8 mouse cellular contexts compared by ENCODE assay signal in the genomic region with DNA sequence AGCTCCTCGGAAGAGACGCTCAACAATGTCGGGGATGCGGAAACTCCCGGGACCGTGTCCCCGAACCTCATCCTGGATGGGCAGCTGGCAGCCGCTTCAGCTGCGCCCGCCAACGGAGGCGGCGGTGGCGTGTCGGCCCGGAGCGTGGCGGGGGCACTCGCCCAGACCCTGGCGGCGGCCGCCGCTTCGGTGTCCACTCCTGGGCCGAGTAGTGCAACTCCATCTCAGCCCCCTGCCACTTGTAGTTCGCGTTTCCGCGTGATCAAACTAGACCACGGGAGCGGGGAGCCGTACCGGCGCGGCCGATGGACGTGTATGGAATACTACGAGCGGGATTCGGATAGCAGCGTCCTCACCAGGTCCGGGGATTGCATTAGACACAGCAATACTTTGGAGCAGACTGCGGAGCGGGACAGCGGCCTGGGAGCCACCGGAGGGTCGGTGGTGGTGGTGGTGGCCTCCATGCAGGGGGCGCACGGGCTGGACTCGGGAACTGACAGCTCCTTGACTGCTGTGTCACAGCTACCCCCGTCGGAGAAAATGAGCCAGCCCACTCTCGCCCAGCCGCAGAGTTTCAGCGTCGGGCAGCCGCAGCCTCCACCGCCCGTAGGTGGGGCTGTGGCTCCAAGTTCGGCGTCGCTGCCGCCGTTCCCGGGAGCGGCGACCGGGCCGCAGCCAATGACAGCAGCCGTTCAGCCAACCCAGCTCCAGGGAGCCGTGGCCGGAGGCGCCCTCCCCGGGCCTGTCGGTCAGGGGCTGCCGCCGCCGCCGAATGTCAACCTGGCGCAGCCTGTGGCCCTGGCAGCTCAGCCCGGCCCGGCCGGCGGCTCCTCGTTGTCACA. TPM values are rescaled to one million over a fixed set of nuclear protein-coding genes. Genes with fewer than 3 reads are reported as not detected.
DNase-seq lines count a peak whose midpoint lies in the region; ATAC-seq and TF ChIP-seq lines count a peak whose summit lies in the region.

No protein-coding gene starts in this region.

- DNase-seq in layer of hippocampus, adult 11-12 months (ENCODE audit: low spot score): peak; percentile 76
- DNase-seq in layer of hippocampus, adult 9-10 months (ENCODE audit: low spot score): no peak
- peak; percentile 84 for DNase-seq in embryonic facial prominence, embryonic 11.5 days (ENCODE audit: low spot score)
- DNase-seq in heart, adult 18-20 months: peak; percentile 81 to 85
- DNase-seq in kidney, adult 2 months: peak; percentile 83
- DNase-seq in limb, embryonic 14.5 days (ENCODE audit: low spot score): peak; percentile 74
- DNase-seq in spleen, adult 2 months (ENCODE audit: low read depth in 1 of 2, low spot score in 2 of 2): peak; percentile 45 to 73

- TF ChIP-seq CTCF in kidney, adult 2 months (conservative IDR thresholded peaks at IDR 0.05; ENCODE audit: insufficient read depth, insufficient read length, low read depth, low read length): peak; percentile 60
- peak; percentile 53; the same call in 1 of the 2 replicates for TF ChIP-seq CTCF in spleen, adult 2 months (IDR thresholded peaks at IDR 0.05; ENCODE audit: extremely low read depth, insufficient read depth, insufficient read length, insufficient replicate concordance)

- peak overlapping the region; percentile 99 for H3K4me3 ChIP-seq in embryonic facial prominence, embryonic 11.5 days (ENCODE audit: low read depth, low read length)
- H3K4me3 ChIP-seq in kidney, adult 2 months (ENCODE audit: insufficient read depth, low read depth, low read length): peak overlapping the region; percentile 74
- H3K4me3 ChIP-seq in limb, embryonic 14.5 days (replicated peaks; ENCODE audit: low read length): peak overlapping the region; percentile 97
- H3K4me3 ChIP-seq in midbrain, embryonic 16.5 days (ENCODE audit: low read depth, low read length): peak overlapping the region; percentile 100
- H3K4me3 ChIP-seq in spleen, adult 2 months (ENCODE audit: extremely low read depth, insufficient read depth, insufficient read length): peak overlapping the region; percentile 71

- no peak for TF ChIP-seq POLR2A in kidney, adult 2 months (IDR thresholded peaks at IDR 0.05; ENCODE audit: low read depth, low read length)
- no peak for TF ChIP-seq POLR2A in limb, embryonic 14.5 days (IDR thresholded peaks at IDR 0.05; ENCODE audit: borderline replicate concordance, extremely low read depth, insufficient read depth, insufficient read length)
- TF ChIP-seq POLR2A in spleen, adult 2 months (IDR thresholded peaks at IDR 0.05; ENCODE audit: low read depth, low read length): no peak

- peak overlapping the region; percentile 99 for H3K27ac ChIP-seq in embryonic facial prominence, embryonic 11.5 days (replicated peaks; ENCODE audit: low read depth, low read length)
- peak overlapping the region; percentile 90 for H3K27ac ChIP-seq in kidney, adult 2 months (ENCODE audit: insufficient read depth, low read depth, low read length)
- H3K27ac ChIP-seq in limb, embryonic 14.5 days (replicated peaks; ENCODE audit: low read depth, low read length): peak overlapping the region; percentile 100
- peak overlapping the region; percentile 98 for H3K27ac ChIP-seq in midbrain, embryonic 16.5 days (ENCODE audit: low read length)
- H3K27ac ChIP-seq in spleen, adult 2 months (ENCODE audit: insufficient read depth, low read length): peak overlapping the region; percentile 99

- under 1% methylated on average over 84 of the region's 85 CpGs for WGBS in embryonic facial prominence, embryonic 11.5 days
- under 1% methylated on average over 85 of the region's 85 CpGs for WGBS in kidney, adult 2 months
- WGBS in limb, embryonic 14.5 days: 1% methylated on average over 67 of the region's 85 CpGs
- under 1% methylated on average over 83 of the region's 85 CpGs for WGBS in midbrain, embryonic 16.5 days
- under 1% methylated on average over 78 of the region's 85 CpGs for WGBS in spleen, adult 2 months

- ATAC-seq in embryonic facial prominence, embryonic 11.5 days (replicated peaks; ENCODE audit: insufficient number of reproducible peaks, low FRiP score, low TSS enrichment, low read depth): peak; percentile 72
- peak; percentile 35 for ATAC-seq in limb, embryonic 14.5 days (ENCODE audit: low FRiP score, low read depth)
- peak; percentile 76 for ATAC-seq in midbrain, embryonic 16.5 days

- no peaks in the 10 kb centered on the region for H3K9me3 ChIP-seq in embryonic facial prominence, embryonic 11.5 days (replicated peaks; ENCODE audit: control insufficient read depth, low read length)
- no peaks in the 10 kb centered on the region for H3K9me3 ChIP-seq in limb, embryonic 14.5 days (ENCODE audit: control insufficient read depth, low read length)
- no peaks in the 10 kb centered on the region for H3K9me3 ChIP-seq in midbrain, embryonic 16.5 days (replicated peaks; ENCODE audit: control insufficient read depth, low read length, poor library complexity, severe bottlenecking)

- H3K4me1 ChIP-seq in embryonic facial prominence, embryonic 11.5 days (ENCODE audit: control insufficient read depth, insufficient read depth, low read length): no peaks in the 10 kb centered on the region
- H3K4me1 ChIP-seq in kidney, adult 2 months (ENCODE audit: control insufficient read depth, insufficient read depth, low read length): 0 out of 2 replicates have a peak, but pooled peaks cover 3% of the 10 kb centered on the region
- H3K4me1 ChIP-seq in limb, embryonic 14.5 days (ENCODE audit: control insufficient read depth, insufficient read depth, low read length): peaks cover 11% of the 10 kb centered on the region
- peaks cover 23% of the 10 kb centered on the region for H3K4me1 ChIP-seq in midbrain, embryonic 16.5 days (ENCODE audit: control insufficient read depth, insufficient read depth, low read length)
- H3K4me1 ChIP-seq in spleen, adult 2 months (ENCODE audit: control insufficient read depth, insufficient read depth, insufficient read length): peaks cover 4% of the 10 kb centered on the region; the same call in 1 of the 2 replicates

- peak overlapping the region; percentile 95 for H3K4me2 ChIP-seq in embryonic facial prominence, embryonic 11.5 days (ENCODE audit: low read depth, low read length)
- H3K4me2 ChIP-seq in limb, embryonic 14.5 days (replicated peaks; ENCODE audit: low read depth, low read length, severe bottlenecking): peak overlapping the region; percentile 88
- H3K4me2 ChIP-seq in midbrain, embryonic 16.5 days (ENCODE audit: low read length): peak overlapping the region; percentile 89

- peak overlapping the region; percentile 96 for H3K9ac ChIP-seq in embryonic facial prominence, embryonic 11.5 days (replicated peaks; ENCODE audit: low read length)
- H3K9ac ChIP-seq in limb, embryonic 14.5 days (ENCODE audit: low read depth, low read length, severe bottlenecking): peak overlapping the region; percentile 97
- peak overlapping the region; percentile 91 for H3K9ac ChIP-seq in midbrain, embryonic 16.5 days (ENCODE audit: low read depth, low read length)

- H3K27me3 ChIP-seq in embryonic facial prominence, embryonic 11.5 days (ENCODE audit: control insufficient read depth, insufficient read depth, low read length): no peaks in the 10 kb centered on the region
- no peaks in the 10 kb centered on the region for H3K27me3 ChIP-seq in kidney, adult 2 months (replicated peaks; ENCODE audit: control insufficient read depth, insufficient read depth, low read length)
- H3K27me3 ChIP-seq in limb, embryonic 14.5 days (ENCODE audit: control insufficient read depth, insufficient read depth, low read length): no peaks in the 10 kb centered on the region
- no peaks in the 10 kb centered on the region for H3K27me3 ChIP-seq in midbrain, embryonic 16.5 days (ENCODE audit: control insufficient read depth, insufficient read depth, low read depth, low read length)
- no peaks in the 10 kb centered on the region for H3K27me3 ChIP-seq in spleen, adult 2 months (ENCODE audit: control insufficient read depth, insufficient read depth, low read length)

- no peaks in the 10 kb centered on the region for H3K36me3 ChIP-seq in embryonic facial prominence, embryonic 11.5 days (replicated peaks; ENCODE audit: control insufficient read depth, insufficient read depth, low read depth, low read length)
- no peaks in the 10 kb centered on the region; the same call in 1 of the 2 replicates for H3K36me3 ChIP-seq in kidney, adult 2 months (ENCODE audit: control insufficient read depth, insufficient read depth, low read length)
- peaks cover 4% of the 10 kb centered on the region; the same call in 1 of the 2 replicates for H3K36me3 ChIP-seq in limb, embryonic 14.5 days (ENCODE audit: control insufficient read depth, insufficient read depth, low read length)
- H3K36me3 ChIP-seq in midbrain, embryonic 16.5 days (ENCODE audit: control insufficient read depth, insufficient read depth, low read length): no peaks in the 10 kb centered on the region
- H3K36me3 ChIP-seq in spleen, adult 2 months (ENCODE audit: control insufficient read depth, insufficient read depth, low read length): 0 out of 2 replicates have a peak, but pooled peaks cover 1% of the 10 kb centered on the region

RNA-seq across cellular contexts. Expression of a gene that starts 1.6 kb away (rescaled TPM):
- polyA plus RNA-seq in embryonic facial prominence, embryonic 11.5 days (2014; fragmentation: Nextera tagmentation; extraction: Ambion mirVana): 10.9 and 12.8 TPM in 2 replicates
- 10 to 100 TPM; 20.1 to 21.5 TPM for total RNA-seq in heart, adult 18-20 months (2021)
- 8.4 and 11.3 TPM in 2 replicates for polyA plus RNA-seq in kidney, adult 2 months (2012; rRNA removed)
- 19.6 and 26.3 TPM in 2 replicates for polyA plus RNA-seq in limb, embryonic 14.5 days (2012; rRNA removed)
- polyA plus RNA-seq in limb, embryonic 14.5 days (2014; fragmentation: Nextera tagmentation; extraction: Ambion mirVana): 17.1 and 20.5 TPM in 2 replicates
- polyA plus RNA-seq in midbrain, embryonic 16.5 days (2015; fragmentation: Nextera tagmentation; extraction: Ambion mirVana): 7.2 and 8.5 TPM in 2 replicates
- polyA plus RNA-seq in spleen, adult 2 months (2012; rRNA removed): 12.3 and 21.3 TPM in 2 replicates
